Mouse (Mus musculus) ES-Bruce4 (cell line): ENCODE data around the gene Prdm16.

Experiments used
- CTCF ChIP-seq: IDR thresholded peaks from one replicate; pipeline ENCODE4 v1.8.1; 2011; ENCODE audit warnings: low read depth, low read length
- EP300 ChIP-seq: IDR thresholded peaks from 2 replicates; pipeline ENCODE4 v1.6.1; 2011; ENCODE audit warnings: low read depth, low read length; ENCODE audit not compliant: insufficient read depth

GRCm38 (mm10) chr4:154540671-154541070 is 96.0 kb downstream of the Prdm16 start:
- TF ChIP-seq EP300: no peak
- TF ChIP-seq CTCF: no peak
